ENCODE assay signal across 24 mouse cellular contexts in genomic region chr2:134080148-134080547, GRCm38 (mm10).
DNase-seq lines count a peak whose midpoint lies in the region; ATAC-seq lines count a peak whose summit lies in the region.
"Had no signal": no experiment of that assay in that cellular context is flagged by ENCODE, and none has a peak within 500 bp of the region (broad histone marks: within the 10 kb centered on the region; RNA-seq: fewer than 3 reads in every experiment).

No protein-coding gene starts in this region.

- ATAC-seq in erythroblast, adult 5-6 weeks (replicated peaks; ENCODE audit: low FRiP score, poor library complexity, severe bottlenecking) = peak; percentile 46; the same call in 1 of the 2 replicates
- peak; percentile 90 for ATAC-seq in liver, embryonic 15.5 days (ENCODE audit: insufficient read depth)
- ATAC-seq: forebrain, embryonic 15.5 days; hindbrain, embryonic 16.5 days; intestine, embryonic 15.5 days had no signal

- H3K4me3 ChIP-seq in liver, embryonic 15.5 days (replicated peaks) = no peak overlapping the region
- H3K4me3 ChIP-seq: embryonic facial prominence, embryonic 13.5 days; forebrain, embryonic 15.5 days; heart, embryonic 10.5 days; intestine, embryonic 15.5 days; layer of hippocampus, adult 2 months; limb, embryonic 12.5 days; midbrain, embryonic 10.5 days had no signal

- WGBS in liver, embryonic 15.5 days (ENCODE audit: insufficient replicate concordance) = 18% methylated on average over 1 of the region's 1 CpGs

- no peaks in the 10 kb centered on the region for H3K4me1 ChIP-seq in liver, embryonic 15.5 days (replicated peaks)
- H3K4me1 ChIP-seq: forebrain, embryonic 15.5 days; heart, embryonic 10.5 days; intestine, embryonic 15.5 days had no signal

- no peak overlapping the region for H3K9ac ChIP-seq in liver, embryonic 15.5 days
- H3K9ac ChIP-seq: embryonic facial prominence, embryonic 13.5 days; forebrain, embryonic 15.5 days; intestine, embryonic 15.5 days; limb, embryonic 12.5 days had no signal

- H3K27ac ChIP-seq in liver, embryonic 15.5 days (replicated peaks) = no peak overlapping the region
- H3K27ac ChIP-seq: embryonic facial prominence, embryonic 13.5 days; forebrain, embryonic 15.5 days; heart, embryonic 10.5 days; intestine, embryonic 15.5 days; layer of hippocampus, adult 2 months; limb, embryonic 12.5 days; midbrain, embryonic 10.5 days had no signal

- H3K27me3 ChIP-seq in liver, embryonic 15.5 days = no peaks in the 10 kb centered on the region
- H3K27me3 ChIP-seq: embryonic facial prominence, embryonic 13.5 days; forebrain, embryonic 15.5 days; intestine, embryonic 15.5 days; limb, embryonic 12.5 days had no signal

- H3K4me2 ChIP-seq in liver, embryonic 15.5 days = no peak overlapping the region
- H3K4me2 ChIP-seq: embryonic facial prominence, embryonic 13.5 days; forebrain, embryonic 15.5 days; intestine, embryonic 15.5 days; limb, embryonic 12.5 days had no signal

- no peaks in the 10 kb centered on the region for H3K9me3 ChIP-seq in liver, embryonic 15.5 days (replicated peaks)
- H3K9me3 ChIP-seq: embryonic facial prominence, embryonic 13.5 days; forebrain, embryonic 15.5 days; heart, embryonic 10.5 days; intestine, embryonic 15.5 days; limb, embryonic 12.5 days; midbrain, embryonic 10.5 days had no signal

- H3K36me3 ChIP-seq in liver, embryonic 15.5 days (replicated peaks) = no peaks in the 10 kb centered on the region
- H3K36me3 ChIP-seq: embryonic facial prominence, embryonic 13.5 days; forebrain, embryonic 15.5 days; heart, embryonic 10.5 days; intestine, embryonic 15.5 days; limb, embryonic 12.5 days; midbrain, embryonic 10.5 days had no signal

- peak; percentile 19 for DNase-seq in embryo, embryonic 10.5 days (ENCODE audit: low spot score)
- no peak for DNase-seq in embryo, embryonic 10 days (ENCODE audit: low spot score)
- peak; percentile 37 for DNase-seq in c-Kit-positive CD71-positive TER-119-negative erythroid progenitor cells, embryonic 14.5 days (ENCODE audit: low read depth)
- no peak for DNase-seq in thymus, postnatal 14 days
- no peak for DNase-seq in adrenal gland, adult (ENCODE audit: inconsistent age in 2 of 2, low spot score in 1 of 2)
- no peak for DNase-seq in right cerebral cortex, postnatal 14 days
- DNase-seq: adrenal gland, postnatal 25 days; cerebellum, adult 11 months; cerebellum, postnatal 14 days; kidney, adult 8-10 months; kidney, postnatal 14 days; lung, adult 2 months; lung, postnatal 36 days; thymus, postnatal 36 days had no signal

Comparison
In these comparisons a context has a peak if more than half of its experiments do, and no peak if none do; other contexts are left out.
1. DNase-seq: peak in embryo, embryonic 10.5 days (single experiment) and c-Kit-positive CD71-positive TER-119-negative erythroid progenitor cells, embryonic 14.5 days (single experiment); none in embryo, embryonic 10 days (single experiment), thymus, postnatal 14 days (single experiment), adrenal gland, adult (0 of 2) and right cerebral cortex, postnatal 14 days (single experiment).